Mouse (Mus musculus): ENCODE results near the gene Thbd. TPM values are rescaled to one million over a fixed set of nuclear protein-coding genes. Genes with fewer than 3 reads are reported as not detected.

Thbd gene
- polyA plus RNA-seq, 1 experiment: 4.1 TPM

DNA sequence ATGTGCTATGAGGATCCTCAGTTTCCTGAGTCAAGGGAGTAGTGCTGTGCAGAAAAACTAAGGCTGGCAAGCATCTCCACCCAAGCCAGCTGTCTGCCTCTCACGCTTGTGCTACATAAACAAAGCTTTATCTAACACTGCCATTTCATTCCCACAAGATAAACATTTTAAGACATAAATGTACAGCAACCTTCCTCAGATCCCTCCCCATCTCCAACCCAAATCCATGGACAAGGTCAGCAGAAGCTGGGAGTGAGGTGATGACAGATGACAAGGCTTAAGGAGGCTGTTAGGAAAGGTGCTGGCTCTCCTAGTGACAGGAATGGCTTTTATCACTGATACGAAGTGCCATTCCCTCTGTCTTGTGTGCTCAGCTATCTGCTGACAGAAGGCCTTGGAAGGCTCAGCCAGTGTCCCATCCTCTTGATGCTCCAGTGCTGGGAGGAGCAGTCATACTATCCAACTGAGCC, 34.4 kb downstream of the Thbd start:
- TF ChIP-seq MYOD1 (IDR thresholded peaks at IDR 0.05; ENCODE audit: control insufficient read depth in 1 of 3, insufficient read length in 2 of 3, low read depth in 2 of 3): no peak
- TF ChIP-seq REST (IDR thresholded peaks at IDR 0.05; ENCODE audit: insufficient read depth, insufficient read length): no peak
- TF ChIP-seq TCF3 (IDR thresholded peaks at IDR 0.05; ENCODE audit: insufficient read length, low read depth): no peak
- TF ChIP-seq MAX (IDR thresholded peaks at IDR 0.05; ENCODE audit: low read depth): no peak
- no peak for TF ChIP-seq CEBPB (IDR thresholded peaks at IDR 0.05; ENCODE audit: insufficient read depth, poor library complexity, severe bottlenecking)
- TF ChIP-seq POLR2AphosphoS2 (IDR thresholded peaks at IDR 0.05; ENCODE audit: insufficient read length, low read depth): no peak
- TF ChIP-seq USF1 (IDR thresholded peaks at IDR 0.05; ENCODE audit: low read depth): no peak
- no peak for TF ChIP-seq MYOG (IDR thresholded peaks at IDR 0.05; ENCODE audit: control insufficient read depth in 1 of 3, insufficient read depth in 1 of 3, insufficient read length in 2 of 3, low read depth in 2 of 3)
- no peak for TF ChIP-seq E2F4 (IDR thresholded peaks at IDR 0.05; ENCODE audit: insufficient read depth)
- TF ChIP-seq TCF12 (IDR thresholded peaks at IDR 0.05; ENCODE audit: insufficient read depth, poor library complexity, severe bottlenecking): no peak
- TF ChIP-seq POLR2A (IDR thresholded peaks at IDR 0.05; ENCODE audit: insufficient read length, low read depth): no peak
- no peak for TF ChIP-seq SRF (IDR thresholded peaks at IDR 0.05; ENCODE audit: control insufficient read depth, insufficient read length, low read depth)
- no peak overlapping the region for H3K4me2 ChIP-seq (ENCODE audit: low read depth)
- H3K27me3 ChIP-seq (ENCODE audit: control insufficient read depth, insufficient read depth, insufficient read length): no peaks in the 10 kb centered on the region
- no peak overlapping the region for H3K4me3 ChIP-seq
- no peaks in the 10 kb centered on the region for H3K79me2 ChIP-seq (ENCODE audit: control insufficient read depth, insufficient read depth)
- H3ac ChIP-seq (ENCODE audit: control insufficient read depth, insufficient read length): no peak overlapping the region
- H3K36me3 ChIP-seq (ENCODE audit: control insufficient read depth, insufficient read depth): no peaks in the 10 kb centered on the region

DNA sequence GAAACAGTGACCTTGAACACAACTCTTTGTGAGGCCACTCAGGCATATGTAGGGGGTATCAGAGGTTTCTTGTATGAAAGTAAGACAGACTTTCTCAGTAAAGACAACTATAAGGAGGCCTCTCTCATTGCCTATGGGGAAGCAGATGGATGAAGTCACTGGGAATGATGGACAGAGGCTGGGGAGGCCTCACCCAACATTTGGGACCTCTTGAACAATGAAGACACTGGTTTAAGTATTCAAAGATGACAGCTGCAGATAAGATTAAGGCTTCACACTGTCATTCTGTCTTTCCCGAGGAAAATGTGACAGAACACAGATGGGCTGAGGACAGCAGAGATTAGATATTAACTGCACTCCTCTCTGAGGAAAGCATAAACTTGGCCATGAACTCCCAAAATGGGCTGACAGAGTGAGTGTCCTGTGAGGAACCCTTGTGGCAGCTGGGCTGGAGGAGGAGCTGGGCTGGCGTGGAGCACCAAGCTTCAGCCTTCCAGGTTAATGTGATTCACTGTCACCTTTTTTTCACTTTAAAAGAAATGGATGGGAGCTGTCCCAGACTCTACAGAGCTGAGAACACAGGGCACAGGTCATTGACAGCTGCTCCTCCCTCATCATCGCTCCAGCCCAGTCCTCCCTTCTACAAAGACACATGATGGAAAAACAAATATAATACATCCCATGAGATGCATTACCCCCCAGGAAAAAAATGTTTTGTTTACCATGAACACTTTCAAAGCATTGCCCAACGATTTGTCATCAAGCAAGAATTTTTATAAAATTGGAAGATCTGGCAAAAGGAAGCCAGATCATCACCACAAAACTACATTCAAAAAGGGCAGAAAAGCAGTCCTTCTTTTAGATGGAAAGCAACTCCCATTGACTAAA, 36.0 kb downstream of the Thbd start:
- no peak overlapping the region for H3ac ChIP-seq (ENCODE audit: control insufficient read depth, insufficient read length)
- TF ChIP-seq REST (IDR thresholded peaks at IDR 0.05; ENCODE audit: insufficient read depth, insufficient read length) (no peak), E2F4 (IDR thresholded peaks at IDR 0.05; ENCODE audit: insufficient read depth) (no peak), MYOD1 (IDR thresholded peaks at IDR 0.05; ENCODE audit: control insufficient read depth in 1 of 3, insufficient read length in 2 of 3, low read depth in 2 of 3) (peak in 2 of 3 experiments; percentile 14 to 17)

DNA sequence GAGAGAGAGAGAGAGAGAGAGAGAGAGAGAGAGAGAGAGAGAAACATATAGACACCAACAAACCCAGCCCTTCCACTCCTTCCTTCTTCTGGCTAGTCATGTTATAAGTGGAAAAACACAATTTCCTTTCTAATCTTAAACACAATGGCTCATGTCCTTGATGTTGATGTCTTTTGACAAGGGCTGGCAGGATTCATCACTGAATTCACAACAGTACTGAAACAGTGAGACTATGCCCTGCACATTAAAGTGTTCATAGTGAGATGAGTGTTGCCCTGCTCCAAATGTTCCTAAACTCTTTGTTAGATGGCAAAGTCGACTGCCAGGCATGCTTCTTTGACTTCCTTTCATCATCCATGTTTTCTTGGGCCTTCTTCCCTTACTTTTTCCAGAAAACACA, 42.8 kb downstream of the Thbd start:
- TF ChIP-seq SRF (IDR thresholded peaks at IDR 0.05; ENCODE audit: control insufficient read depth, insufficient read length, low read depth) (no peak), MYOD1 (IDR thresholded peaks at IDR 0.05; ENCODE audit: control insufficient read depth in 1 of 3, insufficient read length in 2 of 3, low read depth in 2 of 3) (no peak), MAX (IDR thresholded peaks at IDR 0.05; ENCODE audit: low read depth) (no peak), E2F4 (IDR thresholded peaks at IDR 0.05; ENCODE audit: insufficient read depth) (no peak), TCF12 (IDR thresholded peaks at IDR 0.05; ENCODE audit: insufficient read depth, poor library complexity, severe bottlenecking) (no peak), CEBPB (IDR thresholded peaks at IDR 0.05; ENCODE audit: insufficient read depth, poor library complexity, severe bottlenecking) (no peak), POLR2A (IDR thresholded peaks at IDR 0.05; ENCODE audit: insufficient read length, low read depth) (no peak), REST (IDR thresholded peaks at IDR 0.05; ENCODE audit: insufficient read depth, insufficient read length) (no peak), TCF3 (IDR thresholded peaks at IDR 0.05; ENCODE audit: insufficient read length, low read depth) (no peak), USF1 (IDR thresholded peaks at IDR 0.05; ENCODE audit: low read depth) (no peak), POLR2AphosphoS2 (IDR thresholded peaks at IDR 0.05; ENCODE audit: insufficient read length, low read depth) (no peak), MYOG (IDR thresholded peaks at IDR 0.05; ENCODE audit: control insufficient read depth in 1 of 3, insufficient read depth in 1 of 3, insufficient read length in 2 of 3, low read depth in 2 of 3) (no peak)
- H3K36me3 ChIP-seq (ENCODE audit: control insufficient read depth, insufficient read depth): no peaks in the 10 kb centered on the region
- no peak overlapping the region for H3ac ChIP-seq (ENCODE audit: control insufficient read depth, insufficient read length)
- H3K79me2 ChIP-seq (ENCODE audit: control insufficient read depth, insufficient read depth): no peaks in the 10 kb centered on the region
- H3K4me3 ChIP-seq: no peak overlapping the region
- no peak overlapping the region for H3K4me2 ChIP-seq (ENCODE audit: low read depth)
- H3K27me3 ChIP-seq (ENCODE audit: control insufficient read depth, insufficient read depth, insufficient read length): no peaks in the 10 kb centered on the region

More for the DNA sequence above, 36.0 kb downstream of the Thbd start:
- Histone ChIP-seq H3K36me3 (ENCODE audit: control insufficient read depth, insufficient read depth) (no peaks in the 10 kb centered on the region), H3K4me3 (no peak overlapping the region), H3K79me2 (ENCODE audit: control insufficient read depth, insufficient read depth) (no peaks in the 10 kb centered on the region), H3K27me3 (ENCODE audit: control insufficient read depth, insufficient read depth, insufficient read length) (no peaks in the 10 kb centered on the region), H3K4me2 (ENCODE audit: low read depth) (no peak overlapping the region)

DNA sequence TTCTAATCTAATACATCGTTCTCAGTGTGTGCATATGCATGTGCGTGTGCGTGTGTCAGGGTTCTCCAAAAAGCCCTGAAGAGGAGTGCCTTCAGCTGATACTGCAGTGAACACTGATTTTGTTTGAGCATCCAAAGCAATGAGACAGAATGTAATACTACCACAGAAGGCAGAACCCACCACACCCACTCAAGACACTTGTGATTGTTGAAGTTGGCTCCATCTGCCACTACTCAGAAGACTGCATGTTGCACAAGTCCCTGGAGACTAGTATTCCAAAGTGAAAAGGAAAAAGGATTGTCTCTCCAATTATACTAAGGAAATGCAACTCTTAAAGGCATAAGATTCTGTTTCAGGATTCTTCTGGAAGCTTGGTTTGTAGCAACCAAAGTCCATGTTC, 43.5 kb downstream of the Thbd start:
- H3K27me3 ChIP-seq (ENCODE audit: control insufficient read depth, insufficient read depth, insufficient read length): no peaks in the 10 kb centered on the region
- H3K4me2 ChIP-seq (ENCODE audit: low read depth): no peak overlapping the region
- H3K4me3 ChIP-seq: no peak overlapping the region
- no peak overlapping the region for H3ac ChIP-seq (ENCODE audit: control insufficient read depth, insufficient read length)
- TF ChIP-seq CEBPB (IDR thresholded peaks at IDR 0.05; ENCODE audit: insufficient read depth, poor library complexity, severe bottlenecking): no peak
- TF ChIP-seq E2F4 (IDR thresholded peaks at IDR 0.05; ENCODE audit: insufficient read depth): no peak
- TF ChIP-seq TCF12 (IDR thresholded peaks at IDR 0.05; ENCODE audit: insufficient read depth, poor library complexity, severe bottlenecking): no peak
- TF ChIP-seq USF1 (IDR thresholded peaks at IDR 0.05; ENCODE audit: low read depth): no peak
- no peak for TF ChIP-seq POLR2A (IDR thresholded peaks at IDR 0.05; ENCODE audit: insufficient read length, low read depth)
- TF ChIP-seq POLR2AphosphoS2 (IDR thresholded peaks at IDR 0.05; ENCODE audit: insufficient read length, low read depth): no peak
- TF ChIP-seq MAX (IDR thresholded peaks at IDR 0.05; ENCODE audit: low read depth): no peak
- no peak for TF ChIP-seq SRF (IDR thresholded peaks at IDR 0.05; ENCODE audit: control insufficient read depth, insufficient read length, low read depth)
- no peak for TF ChIP-seq MYOG (IDR thresholded peaks at IDR 0.05; ENCODE audit: control insufficient read depth in 1 of 3, insufficient read depth in 1 of 3, insufficient read length in 2 of 3, low read depth in 2 of 3)
- TF ChIP-seq MYOD1 (IDR thresholded peaks at IDR 0.05; ENCODE audit: control insufficient read depth in 1 of 3, insufficient read length in 2 of 3, low read depth in 2 of 3): no peak
- no peak for TF ChIP-seq REST (IDR thresholded peaks at IDR 0.05; ENCODE audit: insufficient read depth, insufficient read length)
- TF ChIP-seq TCF3 (IDR thresholded peaks at IDR 0.05; ENCODE audit: insufficient read length, low read depth): no peak
- H3K79me2 ChIP-seq (ENCODE audit: control insufficient read depth, insufficient read depth): no peaks in the 10 kb centered on the region
- H3K36me3 ChIP-seq (ENCODE audit: control insufficient read depth, insufficient read depth): no peaks in the 10 kb centered on the region

Measured in myocyte (in vitro differentiated cells).